Mouse (Mus musculus) bone marrow macrophage, adult 2 months (primary cell): ENCODE data around the gene N4bp2.

Experiments
- CTCF ChIP-seq: IDR thresholded peaks from 2 replicates; pipeline ENCODE4 v1.5.1; 2012; ENCODE audit warnings: low read depth, mild to moderate bottlenecking, low read length, moderate library complexity
- POLR2A ChIP-seq: IDR thresholded peaks from 2 replicates; pipeline ENCODE4 v1.6.1; 2012; ENCODE audit warnings: mild to moderate bottlenecking, low read depth, low read length, borderline replicate concordance

GRCm38 (mm10) chr5:65761921-65762320 is 1.4 kb upstream of the N4bp2 start:
- TF ChIP-seq POLR2A = no peak
- no peak for TF ChIP-seq CTCF
